23 mouse cellular contexts compared by ENCODE assay signal in the genomic region with DNA sequence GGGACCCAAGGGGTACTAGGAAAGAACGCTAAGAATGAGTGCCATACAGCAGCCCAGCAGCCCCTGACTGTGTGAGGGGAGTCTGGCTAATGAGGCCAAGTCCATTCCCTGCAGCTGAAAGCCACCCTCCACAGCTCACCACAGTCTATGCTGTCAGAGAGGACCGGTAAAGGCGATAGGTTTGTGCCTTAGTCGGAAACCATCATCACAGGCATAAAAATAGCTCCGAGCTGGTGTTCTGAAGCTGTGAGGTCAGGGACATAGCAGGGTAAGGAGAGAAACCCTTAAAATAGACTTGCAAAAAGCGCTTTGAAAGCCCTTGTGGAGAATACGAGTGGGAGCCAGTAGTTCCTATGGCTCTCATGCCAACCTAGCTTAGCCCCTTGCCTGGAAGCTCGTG.
DNase-seq lines count a peak whose midpoint lies in the region; ATAC-seq and TF ChIP-seq lines count a peak whose summit lies in the region.
"Had no signal": no experiment of that assay in that cellular context is flagged by ENCODE, and none has a peak within 500 bp of the region (broad histone marks: within the 10 kb centered on the region; RNA-seq: fewer than 3 reads in every experiment).

No protein-coding gene starts in this region.

- H3K36me3 ChIP-seq in heart, embryonic 11.5 days (ENCODE audit: control insufficient read depth, insufficient read depth, low read length), result no peaks in the 10 kb centered on the region
- no peaks in the 10 kb centered on the region for H3K36me3 ChIP-seq in heart, postnatal 0 days (replicated peaks; ENCODE audit: control insufficient read depth, insufficient read depth, low read length)
- H3K36me3 ChIP-seq: hindbrain, embryonic 13.5 days; midbrain, embryonic 15.5 days; neural tube, embryonic 12.5 days had no signal

- no peak for TF ChIP-seq EP300 in heart, postnatal 0 days (IDR thresholded peaks at IDR 0.05; ENCODE audit: low read depth)

- TF ChIP-seq CTCF in heart, postnatal 0 days (IDR thresholded peaks at IDR 0.05; ENCODE audit: low read depth), result no peak

- H3K4me1 ChIP-seq in heart, embryonic 11.5 days (ENCODE audit: control insufficient read depth, insufficient read depth, low read length), result no peaks in the 10 kb centered on the region
- 0 out of 2 replicates have a peak, but pooled peaks cover 3% of the 10 kb centered on the region for H3K4me1 ChIP-seq in heart, postnatal 0 days (ENCODE audit: control insufficient read depth, insufficient read depth)
- H3K4me1 ChIP-seq: hindbrain, embryonic 13.5 days; midbrain, embryonic 15.5 days; neural tube, embryonic 12.5 days had no signal

- H3K27me3 ChIP-seq in heart, embryonic 11.5 days (ENCODE audit: control insufficient read depth, insufficient read depth, low read length), result no peaks in the 10 kb centered on the region
- no peaks in the 10 kb centered on the region for H3K27me3 ChIP-seq in heart, postnatal 0 days (ENCODE audit: control insufficient read depth, insufficient read depth, low read length)
- H3K27me3 ChIP-seq: hindbrain, embryonic 13.5 days; midbrain, embryonic 15.5 days; neural tube, embryonic 12.5 days had no signal

- H3K4me3 ChIP-seq in heart, embryonic 11.5 days (ENCODE audit: low read depth, low read length), result no peak overlapping the region
- no peak overlapping the region for H3K4me3 ChIP-seq in heart, postnatal 0 days (ENCODE audit: low read depth, low read length)
- H3K4me3 ChIP-seq: hindbrain, embryonic 13.5 days; midbrain, embryonic 15.5 days; neural tube, embryonic 12.5 days had no signal

- 57% methylated on average over 8 of the region's 8 CpGs for WGBS in heart, embryonic 11.5 days (ENCODE audit: insufficient replicate concordance)
- WGBS in heart, postnatal 0 days, result 28% methylated on average over 8 of the region's 8 CpGs

- ATAC-seq in frontal cortex, adult (ENCODE audit: low TSS enrichment), result peak; percentile 16; the same call in 1 of the 2 replicates
- 0 out of 2 replicates have a peak, but pooled peaks have one; percentile 46 for ATAC-seq in heart, embryonic 11.5 days (replicated peaks; ENCODE audit: insufficient number of reproducible peaks, low FRiP score, low TSS enrichment)
- ATAC-seq in heart, postnatal 0 days (ENCODE audit: insufficient read depth, low read depth), result peak; percentile 89
- ATAC-seq in erythroid progenitor cell, adult 5-6 weeks (replicated peaks; ENCODE audit: low FRiP score, poor library complexity, severe bottlenecking), result no peak
- ATAC-seq: forebrain, embryonic 14.5 days; midbrain, embryonic 15.5 days had no signal

- no peak overlapping the region for H3K9ac ChIP-seq in heart, embryonic 11.5 days (ENCODE audit: low read depth, low read length)
- no peak overlapping the region for H3K9ac ChIP-seq in heart, postnatal 0 days (replicated peaks; ENCODE audit: low read depth, low read length)
- H3K9ac ChIP-seq: hindbrain, embryonic 13.5 days; liver, embryonic 14.5 days; midbrain, embryonic 15.5 days; neural tube, embryonic 12.5 days had no signal

- DNase-seq in frontal cortex, postnatal 14 days (ENCODE audit: low spot score in 2 of 2), result no peak
- peak; percentile 14 for DNase-seq in brain, adult 2 months (ENCODE audit: low read depth, low spot score)
- DNase-seq in heart, postnatal 0 days (ENCODE audit: low spot score), result peak; percentile 83
- no peak for DNase-seq in layer of hippocampus, postnatal 25 days (ENCODE audit: extremely low spot score in 1 of 2, low spot score in 1 of 2)
- DNase-seq in urinary bladder, adult 18-20 months (ENCODE audit: low spot score in 2 of 2), result no peak
- DNase-seq: adrenal gland, postnatal 10 days; cerebellum, adult 8-10 months; cerebellum, postnatal 36 days; kidney, adult 2 months; kidney, postnatal 10 days; layer of hippocampus, postnatal 36 days; lung, postnatal 4 days; retina, postnatal 1 day; right cerebral cortex, postnatal 25 days; thymus, postnatal 14 days had no signal

- 0 out of 2 replicates have a peak overlapping the region, but pooled peaks have one; percentile 64 for H3K27ac ChIP-seq in heart, embryonic 11.5 days (ENCODE audit: low read depth, low read length)
- H3K27ac ChIP-seq in heart, postnatal 0 days (ENCODE audit: low read depth), result peak overlapping the region; percentile 39
- H3K27ac ChIP-seq: hindbrain, embryonic 13.5 days; liver, embryonic 14.5 days; midbrain, embryonic 15.5 days; neural tube, embryonic 12.5 days had no signal

- 0 out of 2 replicates have a peak overlapping the region, but pooled peaks have one; percentile 9 for H3K4me2 ChIP-seq in heart, embryonic 11.5 days
- peak overlapping the region; percentile 31 for H3K4me2 ChIP-seq in heart, postnatal 0 days (ENCODE audit: low read depth, low read length)
- H3K4me2 ChIP-seq: hindbrain, embryonic 13.5 days; midbrain, embryonic 15.5 days; neural tube, embryonic 12.5 days had no signal

- H3K9me3 ChIP-seq in heart, embryonic 11.5 days (replicated peaks; ENCODE audit: control insufficient read depth, low read length), result no peaks in the 10 kb centered on the region
- H3K9me3 ChIP-seq in heart, postnatal 0 days (replicated peaks; ENCODE audit: control insufficient read depth, low read length), result no peaks in the 10 kb centered on the region
- H3K9me3 ChIP-seq: hindbrain, embryonic 13.5 days; midbrain, embryonic 15.5 days; neural tube, embryonic 12.5 days had no signal

Comparison
In these comparisons a context has a peak if more than half of its experiments do, and no peak if none do; other contexts are left out.
1. DNase-seq: peak in brain, adult 2 months (single experiment) and heart, postnatal 0 days (single experiment); none in frontal cortex, postnatal 14 days (0 of 2), layer of hippocampus, postnatal 25 days (0 of 2) and urinary bladder, adult 18-20 months (0 of 2).